Mouse (Mus musculus) heart, postnatal 0 days (tissue): ENCODE results near the gene Xlr3a.

Experiments used
- CTCF ChIP-seq: IDR thresholded peaks from 2 replicates; pipeline ENCODE4 v1.5.1; 2016; ENCODE audit warnings: antibody characterized with exemption, control low read depth, low read depth
- EP300 ChIP-seq: IDR thresholded peaks from 2 replicates; pipeline ENCODE4 v1.6.1; 2016; ENCODE audit warnings: antibody characterized with exemption, low read depth

DNA sequence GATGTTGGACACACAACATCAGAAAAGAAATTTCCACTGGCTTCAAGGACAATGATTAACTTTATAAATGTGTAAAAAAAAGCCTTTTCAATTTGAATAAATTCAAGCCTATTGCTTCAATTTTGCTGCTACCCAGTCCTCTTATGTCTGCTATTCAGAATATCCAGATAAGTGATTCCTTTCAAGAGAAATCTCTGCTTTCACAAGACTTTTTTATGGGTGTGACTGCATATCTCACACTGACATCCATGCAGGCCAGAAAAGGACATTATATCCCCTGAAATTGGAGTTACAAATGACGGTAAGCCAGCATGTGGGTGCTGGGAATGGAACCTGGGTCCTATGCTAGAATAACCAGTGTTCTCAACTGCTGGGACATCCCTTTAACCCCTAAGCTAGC lies 35.4 kb downstream of the Xlr3a start:
- TF ChIP-seq CTCF = no peak
- TF ChIP-seq EP300 = no peak
